Mouse (Mus musculus) intestine, embryonic 14.5 days (tissue): ENCODE measurements around the gene Dennd1b. TPM values are rescaled to one million over a fixed set of nuclear protein-coding genes. Genes with fewer than 3 reads are reported as not detected.

Experiments used
- ATAC-seq: fragments of 200-750 bp; cut with Nextera tagmentation; replicated peaks from 2 replicates; pipeline ENCODE4 v1.8.0; 2017; ENCODE audit warnings: low read depth, moderate number of reproducible peaks, moderate TSS enrichment, moderate library complexity; ENCODE audit not compliant: low FRiP score, low TSS enrichment
- DNase-seq: peaks from one replicate; pipeline ENCODE4 v3.0.0-alpha.2; 2018; ENCODE audit warnings: low spot score
- H3K27ac ChIP-seq: fragments of 300-500 bp; sonication (generic); 2 replicates; pipeline ENCODE4 v1.5.1; 2014; ENCODE audit warnings: low read depth, mild to moderate bottlenecking, control low read depth
- H3K27me3 ChIP-seq: fragments of 300-500 bp; sonication (generic); replicated peaks from 2 replicates; pipeline ENCODE4 v1.6.1; 2014; ENCODE audit warnings: low read length, control low read depth; ENCODE audit not compliant: control insufficient read depth, insufficient read depth
- H3K36me3 ChIP-seq: fragments of 300-500 bp; sonication (generic); 2 replicates; pipeline ENCODE4 v1.6.1; 2014; ENCODE audit warnings: low read length, control low read depth; ENCODE audit not compliant: control insufficient read depth, insufficient read depth
- H3K4me1 ChIP-seq: fragments of 300-500 bp; sonication (generic); replicated peaks from 2 replicates; pipeline ENCODE4 v1.6.1; 2014; ENCODE audit warnings: low read length, control low read depth, mixed read lengths; ENCODE audit not compliant: control insufficient read depth, insufficient read depth
- H3K4me2 ChIP-seq: fragments of 300-500 bp; sonication (generic); 2 replicates; pipeline ENCODE4 v1.6.1; 2014; ENCODE audit warnings: low read length
- H3K4me3 ChIP-seq: fragments of 300-500 bp; sonication (generic); 2 replicates; pipeline ENCODE4 v1.5.1; 2014; ENCODE audit warnings: low read depth, low read length, control low read depth, mixed read lengths
- H3K9ac ChIP-seq: fragments of 300-500 bp; sonication (generic); 2 replicates; pipeline ENCODE4 v1.6.1; 2014; ENCODE audit warnings: mild to moderate bottlenecking, low read length
- H3K9me3 ChIP-seq: fragments of 300-500 bp; sonication (generic); 2 replicates; pipeline ENCODE4 v1.6.1; 2016; ENCODE audit warnings: low read length, control low read depth; ENCODE audit not compliant: control insufficient read depth
- WGBS: fragments of 180-500 bp; shearing (Covaris S2); extraction: QIAGEN DNeasy Blood & Tissue Kit; methylation state at CpG from one replicate; pipeline ENCODE4 v1.1.7; 2014; 5-methylcytosine and 5-hydroxymethylcytosine counted together
- polyA plus RNA-seq: library from polyadenylated mRNA; unstranded; fragments of >200 nt; fragmentation: Nextera tagmentation; extraction: Ambion mirVana; gene quantifications from 2 replicates; pipeline ENCODE4 v1.2.1, GENCODE M21; 2014

Gene Dennd1b
- polyA plus RNA-seq, 1 experiment from 2014 or later = 11.6 TPM

DNA sequence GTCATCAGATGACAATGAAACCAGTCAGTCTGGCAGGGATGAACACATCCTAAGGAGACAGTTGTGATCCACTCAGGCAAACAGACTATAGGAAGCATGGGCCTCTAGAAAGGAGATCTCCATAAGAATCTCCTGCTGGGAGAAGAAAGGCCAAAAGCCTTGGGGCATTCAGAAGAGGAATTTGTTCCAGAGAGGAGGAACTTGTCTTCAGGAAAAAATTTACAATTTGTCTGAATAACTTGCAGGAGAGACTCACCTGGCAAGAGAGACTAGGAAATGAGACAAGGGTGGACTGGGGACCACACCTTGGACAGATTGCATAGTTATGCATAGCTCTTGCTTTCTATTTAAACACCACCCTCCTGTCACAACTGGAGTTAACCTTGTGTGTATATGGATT, 6.7 kb upstream of the Dennd1b start:
- ATAC-seq (no peak), DNase-seq (no peak)
- Histone ChIP-seq H3K4me1 (no peaks in the 10 kb centered on the region), H3K4me3 (no peak overlapping the region), H3K4me2 (no peak overlapping the region), H3K9me3 (no peaks in the 10 kb centered on the region), H3K9ac (no peak overlapping the region), H3K27ac (no peak overlapping the region), H3K27me3 (no peaks in the 10 kb centered on the region), H3K36me3 (no peaks in the 10 kb centered on the region)

DNA sequence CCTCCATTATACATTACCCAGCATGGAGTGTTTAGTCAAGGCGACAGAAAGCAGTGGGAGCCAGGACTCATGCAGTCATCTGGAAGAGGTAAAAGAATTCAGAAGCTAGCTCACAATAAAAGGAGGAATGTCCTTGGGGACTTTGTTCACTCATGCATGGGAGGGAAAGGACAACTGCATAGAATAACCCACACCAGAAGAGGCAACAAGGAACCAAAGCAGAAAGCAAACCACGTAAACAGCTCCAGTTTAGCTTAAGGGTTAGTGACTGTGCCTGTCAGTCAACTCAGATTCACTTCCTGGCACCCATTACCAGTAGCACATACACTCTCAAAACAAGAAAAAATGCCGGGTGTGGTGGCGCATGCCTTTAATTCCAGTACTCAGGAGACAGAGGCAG, 6.1 kb upstream of the Dennd1b start:
- no peak overlapping the region for H3K4me2 ChIP-seq
- DNase-seq = no peak
- no peaks in the 10 kb centered on the region for H3K36me3 ChIP-seq
- H3K9ac ChIP-seq = no peak overlapping the region
- no peak for ATAC-seq
- WGBS = 82% methylated on average over 4 of the region's 4 CpGs
- H3K9me3 ChIP-seq = no peaks in the 10 kb centered on the region
- H3K27ac ChIP-seq = no peak overlapping the region
- no peak overlapping the region for H3K4me3 ChIP-seq
- H3K4me1 ChIP-seq = no peaks in the 10 kb centered on the region
- no peaks in the 10 kb centered on the region for H3K27me3 ChIP-seq

- Histone ChIP-seq H3K4me3 (no peak overlapping the region), H3K27me3 (no peaks in the 10 kb centered on the region), H3K36me3 (no peaks in the 10 kb centered on the region), H3K4me2 (no peak overlapping the region), H3K9me3 (no peaks in the 10 kb centered on the region), H3K27ac (no peak overlapping the region), H3K4me1 (no peaks in the 10 kb centered on the region), H3K9ac (no peak overlapping the region)
- WGBS = 81% methylated on average over 3 of the region's 3 CpGs
- DNase-seq (no peak), ATAC-seq (no peak)
These were observed 4.4 kb upstream of the Dennd1b start for GRCm38 (mm10) chr1:138958863-138959262.

DNA sequence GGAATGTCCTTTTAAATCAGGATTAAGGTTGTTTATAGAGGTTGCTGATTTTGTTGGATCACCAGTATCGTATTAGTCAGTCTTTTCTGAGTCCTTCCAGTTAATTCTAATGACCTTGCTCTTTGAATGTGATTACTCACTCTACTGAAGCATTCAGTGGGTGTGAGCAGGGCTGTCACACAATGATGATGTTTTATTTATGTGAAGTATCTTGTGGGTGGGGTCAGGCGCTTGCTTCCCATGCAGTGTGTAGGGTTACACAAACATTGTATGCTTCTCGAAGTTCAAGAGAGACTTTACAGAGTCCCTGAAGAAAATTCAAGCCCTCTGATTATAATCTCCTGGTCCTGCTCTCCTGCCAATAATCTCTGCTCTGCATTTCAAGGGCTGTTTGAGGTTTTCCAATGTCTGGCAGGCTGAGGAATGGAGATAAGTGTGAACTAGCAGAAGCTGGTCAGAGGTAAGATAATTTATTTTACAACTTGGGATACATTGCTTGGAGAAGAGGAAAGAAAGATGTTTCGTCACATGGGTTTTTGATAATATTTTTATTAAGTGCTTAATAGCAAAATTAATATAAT, 3.2 kb upstream of the Dennd1b start:
- Histone ChIP-seq H3K4me3 (no peak overlapping the region), H3K9me3 (no peaks in the 10 kb centered on the region), H3K4me1 (no peaks in the 10 kb centered on the region), H3K36me3 (no peaks in the 10 kb centered on the region), H3K27me3 (no peaks in the 10 kb centered on the region), H3K4me2 (no peak overlapping the region), H3K27ac (no peak overlapping the region), H3K9ac (no peak overlapping the region)
- DNase-seq = no peak
- ATAC-seq = no peak
- WGBS = 50% methylated on average over 4 of the region's 4 CpGs

DNA sequence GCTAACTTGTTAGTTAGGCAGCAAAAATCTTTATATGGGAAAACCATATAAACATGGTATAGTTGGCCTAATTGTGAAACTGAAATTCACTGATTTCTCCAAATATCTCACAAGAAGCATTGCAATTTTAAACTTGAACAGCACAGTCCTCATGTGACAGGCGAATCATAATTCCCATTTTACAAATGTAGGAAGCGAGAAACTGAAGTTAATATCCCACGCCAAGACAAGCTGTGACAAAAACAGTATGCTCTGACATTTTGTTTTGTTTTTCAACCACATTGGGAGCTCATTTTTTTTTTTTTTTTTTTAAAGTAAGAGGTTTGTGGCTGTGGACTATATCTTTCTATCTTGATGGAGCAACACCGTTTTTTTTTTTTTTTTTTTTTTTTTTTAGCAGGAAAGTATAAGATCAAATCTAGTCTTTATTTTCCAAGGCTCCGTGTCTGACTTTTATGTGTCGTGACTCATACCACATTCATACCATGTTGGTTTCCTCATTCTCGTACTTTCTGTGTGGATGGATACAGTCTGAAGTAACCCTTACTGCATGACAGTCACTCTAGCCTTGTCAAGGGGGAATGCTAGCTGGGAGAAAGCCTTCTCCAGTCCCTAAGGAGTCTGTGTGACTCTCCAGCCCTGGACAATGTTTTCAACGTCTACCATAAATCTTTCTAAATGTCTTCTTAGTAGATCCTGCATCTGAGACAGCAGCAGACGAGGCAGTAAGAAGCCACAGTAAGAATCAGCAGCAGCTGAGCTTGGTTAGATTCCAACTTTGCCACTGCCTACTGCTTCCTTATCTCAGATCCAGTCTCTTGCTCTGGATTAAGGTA, 751 bp upstream of the Dennd1b start:
- Histone ChIP-seq H3K4me1 (no peaks in the 10 kb centered on the region; the same call in 1 of the 2 replicates), H3K4me2 (peak overlapping the region; percentile 72), H3K27ac (peak overlapping the region; percentile 77; the same call in 1 of the 2 replicates), H3K36me3 (peaks cover 6% of the 10 kb centered on the region; the same call in 1 of the 2 replicates), H3K27me3 (no peaks in the 10 kb centered on the region), H3K9me3 (no peaks in the 10 kb centered on the region), H3K4me3 (peak overlapping the region; percentile 44), H3K9ac (peak overlapping the region; percentile 89; the same call in 1 of the 2 replicates)
- ATAC-seq (no peak), DNase-seq (no peak)
- 53% methylated on average over 9 of the region's 9 CpGs for WGBS

DNA sequence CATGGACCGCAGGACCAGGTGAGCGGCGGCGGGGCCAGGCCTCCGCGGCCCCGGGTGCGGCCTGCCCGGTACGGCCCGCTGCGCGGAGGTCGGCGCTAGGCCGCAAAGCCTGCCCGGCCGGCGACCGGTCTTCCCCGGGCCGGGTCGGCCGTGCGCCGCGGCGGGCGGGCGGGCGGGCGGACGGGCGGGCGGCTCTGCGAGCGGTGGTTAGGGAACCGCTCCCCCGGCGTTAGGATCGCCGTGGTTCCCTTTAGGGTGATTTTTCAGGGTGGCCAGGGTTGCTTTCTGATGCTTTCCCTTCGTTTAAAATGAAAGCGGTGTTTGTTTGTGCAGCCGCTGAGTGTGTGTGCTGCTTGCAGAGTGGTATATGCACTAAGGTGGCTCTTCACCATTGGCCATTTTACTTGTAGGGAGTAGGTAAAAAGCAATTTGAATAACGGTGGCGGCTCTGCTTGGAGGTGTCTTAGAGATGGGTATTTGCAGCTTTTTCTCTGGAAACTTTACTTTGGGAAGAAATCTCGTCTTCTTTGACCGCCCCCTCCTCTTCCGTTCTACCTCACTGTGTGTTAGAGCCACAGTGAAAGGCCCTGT, 728 bp downstream of the Dennd1b start:
- Histone ChIP-seq H3K4me1 (no peaks in the 10 kb centered on the region; the same call in 1 of the 2 replicates), H3K27ac (peak overlapping the region; percentile 77), H3K36me3 (peaks cover 6% of the 10 kb centered on the region; the same call in 1 of the 2 replicates), H3K4me3 (peak overlapping the region; percentile 44), H3K4me2 (peak overlapping the region; percentile 72), H3K9ac (peak overlapping the region; percentile 89), H3K27me3 (no peaks in the 10 kb centered on the region), H3K9me3 (no peaks in the 10 kb centered on the region)
- DNase-seq = peak; percentile 84
- ATAC-seq = peak; percentile 83
- 1% methylated on average over 31 of the region's 50 CpGs for whole genome bisulfite sequencing

GRCm38 (mm10) chr1:138965069-138965468, 1.8 kb downstream of the Dennd1b start:
- DNase-seq = no peak
- Histone ChIP-seq H3K36me3 (peaks cover 6% of the 10 kb centered on the region; the same call in 1 of the 2 replicates), H3K4me3 (no peak overlapping the region), H3K27me3 (no peaks in the 10 kb centered on the region), H3K9me3 (no peaks in the 10 kb centered on the region), H3K9ac (no peak overlapping the region), H3K27ac (no peak overlapping the region), H3K4me1 (no peaks in the 10 kb centered on the region; the same call in 1 of the 2 replicates), H3K4me2 (no peak overlapping the region)
- ATAC-seq = no peak

GRCm38 (mm10) chr1:138965511-138965910, 2.3 kb downstream of the Dennd1b start:
- 85% methylated on average over 2 of the region's 2 CpGs for WGBS
- Histone ChIP-seq H3K4me3 (no peak overlapping the region), H3K4me1 (no peaks in the 10 kb centered on the region; the same call in 1 of the 2 replicates), H3K27ac (no peak overlapping the region), H3K27me3 (no peaks in the 10 kb centered on the region), H3K9ac (no peak overlapping the region), H3K9me3 (no peaks in the 10 kb centered on the region), H3K4me2 (no peak overlapping the region), H3K36me3 (peaks cover 6% of the 10 kb centered on the region; the same call in 1 of the 2 replicates)
- DNase-seq (no peak), ATAC-seq (no peak)
